Mouse (Mus musculus) cortical plate, adult 2 months (tissue): ENCODE data around the gene Magi1.

Source experiments
- CTCF ChIP-seq: fragments of 200-500 bp; IDR thresholded peaks from 2 replicates; pipeline ENCODE4 v1.5.1; 2011; ENCODE audit warnings: mild to moderate bottlenecking, control low read depth, low read length; ENCODE audit not compliant: insufficient read depth; ENCODE audit errors: extremely low read depth
- POLR2A ChIP-seq: fragments of 200-500 bp; IDR thresholded peaks from 2 replicates; pipeline ENCODE4 v1.6.1; 2011; ENCODE audit warnings: mild to moderate bottlenecking, low read length, control low read depth; ENCODE audit not compliant: insufficient read depth; ENCODE audit errors: extremely low read depth

- TF ChIP-seq POLR2A (no peak), CTCF (no peak)
Measured at GRCm38 (mm10) chr6:93743145-93743544, 540.6 kb downstream of the Magi1 start.
